Mouse (Mus musculus): ENCODE results near the gene Slc6a19.

- TF ChIP-seq CTCF (IDR thresholded peaks at IDR 0.05; ENCODE audit: low read depth) (no peak), EP300 (IDR thresholded peaks at IDR 0.05; ENCODE audit: low read depth) (no peak)
Observed at GRCm38 (mm10) chr13:73687601-73688000, 17.1 kb downstream of the Slc6a19 start.

Data from liver, embryonic 14.5 days (tissue).